Mouse (Mus musculus): ENCODE measurements around the gene Pgm3.
A peak's percentile ranks its signal among the peaks of the same experiment; 100 is the strongest.

Gene Pgm3

GRCm38 (mm10) chr9:86572196-86572595, 554 bp upstream of the Pgm3 start:
- no peaks in the 10 kb centered on the region for H3K9me3 ChIP-seq (ENCODE audit: low read length)
- TF ChIP-seq NANOG (IDR thresholded peaks at IDR 0.05; ENCODE audit: borderline replicate concordance, low read length): no peak
- TF ChIP-seq POU5F1 (IDR thresholded peaks at IDR 0.05; ENCODE audit: borderline replicate concordance, low read length): no peak
- TF ChIP-seq CTCF (conservative IDR thresholded peaks at IDR 0.05; ENCODE audit: low read length): no peak
- H3K36me3 ChIP-seq (ENCODE audit: insufficient read depth, low read length): peaks cover 47% of the 10 kb centered on the region
- H3K4me3 ChIP-seq (replicated peaks; ENCODE audit: low read length): peak overlapping the region; percentile 93
- peaks cover 49% of the 10 kb centered on the region for H3K4me1 ChIP-seq (replicated peaks; ENCODE audit: low read depth, low read length)
- no peaks in the 10 kb centered on the region for H3K27me3 ChIP-seq (ENCODE audit: insufficient read depth, low read length)

- no peak for TF ChIP-seq POU5F1 (IDR thresholded peaks at IDR 0.05; ENCODE audit: borderline replicate concordance, low read length)
- TF ChIP-seq CTCF (conservative IDR thresholded peaks at IDR 0.05; ENCODE audit: low read length): no peak
- no peak for TF ChIP-seq NANOG (IDR thresholded peaks at IDR 0.05; ENCODE audit: borderline replicate concordance, low read length)
- H3K9me3 ChIP-seq (ENCODE audit: low read length): no peaks in the 10 kb centered on the region
Measured at GRCm38 (mm10) chr9:86570946-86571345, 696 bp downstream of the Pgm3 start.

GRCm38 (mm10) chr9:86570261-86570890, 1.3 kb downstream of the Pgm3 start:
- TF ChIP-seq NANOG (IDR thresholded peaks at IDR 0.05; ENCODE audit: borderline replicate concordance, low read length) (no peak), CTCF (conservative IDR thresholded peaks at IDR 0.05; ENCODE audit: low read length) (no peak), POU5F1 (IDR thresholded peaks at IDR 0.05; ENCODE audit: borderline replicate concordance, low read length) (no peak)
- Histone ChIP-seq H3K36me3 (ENCODE audit: insufficient read depth, low read length) (peaks cover 59% of the 10 kb centered on the region), H3K4me3 (replicated peaks; ENCODE audit: low read length) (peak overlapping the region; percentile 93), H3K4me1 (replicated peaks; ENCODE audit: low read depth, low read length) (peaks cover 52% of the 10 kb centered on the region), H3K27me3 (ENCODE audit: insufficient read depth, low read length) (no peaks in the 10 kb centered on the region), H3K9me3 (ENCODE audit: low read length) (no peaks in the 10 kb centered on the region)

More at GRCm38 (mm10) chr9:86570946-86571345, 696 bp downstream of the Pgm3 start:
- peak overlapping the region; percentile 93 for H3K4me3 ChIP-seq (replicated peaks; ENCODE audit: low read length)
- H3K36me3 ChIP-seq (ENCODE audit: insufficient read depth, low read length): peaks cover 56% of the 10 kb centered on the region
- no peaks in the 10 kb centered on the region for H3K27me3 ChIP-seq (ENCODE audit: insufficient read depth, low read length)
- H3K4me1 ChIP-seq (replicated peaks; ENCODE audit: low read depth, low read length): peaks cover 50% of the 10 kb centered on the region

- Histone ChIP-seq H3K27me3 (ENCODE audit: insufficient read depth, low read length) (no peaks in the 10 kb centered on the region), H3K36me3 (ENCODE audit: insufficient read depth, low read length) (peaks cover 62% of the 10 kb centered on the region), H3K9me3 (ENCODE audit: low read length) (no peaks in the 10 kb centered on the region), H3K4me3 (replicated peaks; ENCODE audit: low read length) (0 out of 2 replicates have a peak overlapping the region, but pooled peaks have one; percentile 5), H3K4me1 (replicated peaks; ENCODE audit: low read depth, low read length) (peaks cover 62% of the 10 kb centered on the region)
- TF ChIP-seq POU5F1 (IDR thresholded peaks at IDR 0.05; ENCODE audit: borderline replicate concordance, low read length) (no peak), CTCF (conservative IDR thresholded peaks at IDR 0.05; ENCODE audit: low read length) (no peak), NANOG (IDR thresholded peaks at IDR 0.05; ENCODE audit: borderline replicate concordance, low read length) (no peak)
Measured at GRCm38 (mm10) chr9:86569314-86569910, 2.2 kb downstream of the Pgm3 start.

GRCm38 (mm10) chr9:86560543-86560942, 11.1 kb downstream of the Pgm3 start:
- H3K4me1 ChIP-seq (replicated peaks; ENCODE audit: low read depth, low read length): peaks cover 16% of the 10 kb centered on the region
- no peak overlapping the region for H3K4me3 ChIP-seq (replicated peaks; ENCODE audit: low read length)
- no peaks in the 10 kb centered on the region for H3K9me3 ChIP-seq (ENCODE audit: low read length)
- peaks cover 94% of the 10 kb centered on the region for H3K36me3 ChIP-seq (ENCODE audit: insufficient read depth, low read length)
- H3K27me3 ChIP-seq (ENCODE audit: insufficient read depth, low read length): no peaks in the 10 kb centered on the region
- TF ChIP-seq CTCF (conservative IDR thresholded peaks at IDR 0.05; ENCODE audit: low read length) (no peak), POU5F1 (IDR thresholded peaks at IDR 0.05; ENCODE audit: borderline replicate concordance, low read length) (no peak), NANOG (IDR thresholded peaks at IDR 0.05; ENCODE audit: borderline replicate concordance, low read length) (no peak)

- Histone ChIP-seq H3K27me3 (ENCODE audit: insufficient read depth, low read length) (no peaks in the 10 kb centered on the region), H3K4me1 (replicated peaks; ENCODE audit: low read depth, low read length) (no peaks in the 10 kb centered on the region), H3K9me3 (ENCODE audit: low read length) (no peaks in the 10 kb centered on the region), H3K4me3 (replicated peaks; ENCODE audit: low read length) (no peak overlapping the region), H3K36me3 (ENCODE audit: insufficient read depth, low read length) (peaks cover 89% of the 10 kb centered on the region)
- TF ChIP-seq POU5F1 (IDR thresholded peaks at IDR 0.05; ENCODE audit: borderline replicate concordance, low read length) (no peak), CTCF (conservative IDR thresholded peaks at IDR 0.05; ENCODE audit: low read length) (no peak), NANOG (IDR thresholded peaks at IDR 0.05; ENCODE audit: borderline replicate concordance, low read length) (no peak)
Measured at GRCm38 (mm10) chr9:86554641-86555040, 17.0 kb downstream of the Pgm3 start.

GRCm38 (mm10) chr9:86553886-86554285, 17.8 kb downstream of the Pgm3 start:
- Histone ChIP-seq H3K27me3 (ENCODE audit: insufficient read depth, low read length) (no peaks in the 10 kb centered on the region), H3K9me3 (ENCODE audit: low read length) (no peaks in the 10 kb centered on the region), H3K4me1 (replicated peaks; ENCODE audit: low read depth, low read length) (no peaks in the 10 kb centered on the region), H3K4me3 (replicated peaks; ENCODE audit: low read length) (no peak overlapping the region), H3K36me3 (ENCODE audit: insufficient read depth, low read length) (peaks cover 88% of the 10 kb centered on the region)
- TF ChIP-seq CTCF (conservative IDR thresholded peaks at IDR 0.05; ENCODE audit: low read length): no peak
- no peak for TF ChIP-seq POU5F1 (IDR thresholded peaks at IDR 0.05; ENCODE audit: borderline replicate concordance, low read length)

- no peaks in the 10 kb centered on the region for H3K4me1 ChIP-seq (replicated peaks; ENCODE audit: low read depth, low read length)
- H3K9me3 ChIP-seq (ENCODE audit: low read length): no peaks in the 10 kb centered on the region
- peaks cover 70% of the 10 kb centered on the region for H3K36me3 ChIP-seq (ENCODE audit: insufficient read depth, low read length)
- no peaks in the 10 kb centered on the region for H3K27me3 ChIP-seq (ENCODE audit: insufficient read depth, low read length)
- no peak overlapping the region for H3K4me3 ChIP-seq (replicated peaks; ENCODE audit: low read length)
- TF ChIP-seq CTCF (conservative IDR thresholded peaks at IDR 0.05; ENCODE audit: low read length) (no peak), POU5F1 (IDR thresholded peaks at IDR 0.05; ENCODE audit: borderline replicate concordance, low read length) (no peak), NANOG (IDR thresholded peaks at IDR 0.05; ENCODE audit: borderline replicate concordance, low read length) (no peak)
Measured at GRCm38 (mm10) chr9:86550717-86551116, 20.9 kb downstream of the Pgm3 start.

Measured in E14TG2a.4 (cell line).